Mouse (Mus musculus): ENCODE results near the gene Sdc4. TPM values are rescaled to one million over a fixed set of nuclear protein-coding genes. Genes with fewer than 3 reads are reported as not detected.

Sdc4 gene
- total and polyA plus RNA-seq, 3 experiments, result 14.7 to 26.0 (median 20.2) TPM

GRCm38 (mm10) chr2:164414167-164414566, 29.5 kb downstream of the Sdc4 start:
- Histone ChIP-seq H3K9ac (ENCODE audit: low read depth, low read length) (no peak overlapping the region), H3K27ac (no peak overlapping the region), H3K4me1 (ENCODE audit: control insufficient read depth, insufficient read depth, low read length) (no peaks in the 10 kb centered on the region), H3K27me3 (ENCODE audit: control insufficient read depth, insufficient read depth, low read length) (peaks cover 5% of the 10 kb centered on the region), H3K4me3 (no peak overlapping the region), H3K79me2 (replicated peaks; ENCODE audit: control insufficient read depth, insufficient read depth, low read length) (no peaks in the 10 kb centered on the region), H3K36me3 (ENCODE audit: control insufficient read depth, insufficient read depth, low read length) (no peaks in the 10 kb centered on the region)
- intact Hi-C loops (cut with DNase I), result no loop called here
- TF ChIP-seq EP300 (IDR thresholded peaks at IDR 0.05; ENCODE audit: insufficient read depth, low read depth, low read length), result no peak
- no peak for TF ChIP-seq POLR2A (IDR thresholded peaks at IDR 0.05; ENCODE audit: insufficient read depth, low read depth, low read length)
- no peak for TF ChIP-seq CTCF (IDR thresholded peaks at IDR 0.05)
- 20% methylated on average over 28 of the region's 28 CpGs for WGBS
- DNase-seq, result no peak

DNA sequence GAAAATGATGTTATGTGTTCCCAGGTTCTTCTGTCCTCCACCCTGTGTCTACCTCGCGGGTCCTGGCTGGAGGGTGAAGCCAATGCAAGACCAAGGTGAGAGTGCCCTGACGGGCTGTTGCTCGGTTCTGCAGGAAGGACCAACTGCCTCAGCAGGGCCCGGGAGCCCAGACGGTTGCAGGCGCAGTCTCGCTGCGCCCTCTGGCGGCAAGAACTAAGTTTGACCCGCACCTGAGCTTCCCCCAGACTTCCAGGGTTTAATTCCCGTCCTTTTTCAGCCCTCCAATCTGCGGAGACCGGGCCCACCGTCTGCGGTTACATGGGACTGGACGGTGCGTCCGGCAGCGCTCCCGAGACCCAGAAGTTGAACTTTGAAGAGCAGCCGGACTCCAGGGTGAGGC, 36.0 kb downstream of the Sdc4 start:
- DNase-seq, result peak; percentile 66 to 82
- no peaks in the 10 kb centered on the region for H3K79me2 ChIP-seq (replicated peaks; ENCODE audit: control insufficient read depth, insufficient read depth, low read length)
- 1% methylated on average over 22 of the region's 22 CpGs for WGBS
- intact Hi-C loops (cut with DNase I), result loop anchor here (1.0 to 10.0 kb wide), 2 partner anchors 273 to 304 kb away; no protein-coding TSS in a partner anchor
- peaks cover 2% of the 10 kb centered on the region; the same call in 1 of the 2 replicates for H3K4me1 ChIP-seq (ENCODE audit: control insufficient read depth, insufficient read depth, low read length)
- H3K36me3 ChIP-seq (ENCODE audit: control insufficient read depth, insufficient read depth, low read length), result no peaks in the 10 kb centered on the region
- no peak overlapping the region for H3K4me3 ChIP-seq
- H3K27ac ChIP-seq, result no peak overlapping the region
- no peak for TF ChIP-seq POLR2A (IDR thresholded peaks at IDR 0.05; ENCODE audit: insufficient read depth, low read depth, low read length)
- TF ChIP-seq EP300 (IDR thresholded peaks at IDR 0.05; ENCODE audit: insufficient read depth, low read depth, low read length), result 0 out of 2 replicates have a peak, but pooled peaks have one; percentile 18
- peak; percentile 97 for TF ChIP-seq CTCF (IDR thresholded peaks at IDR 0.05)
- no peak overlapping the region for H3K9ac ChIP-seq (ENCODE audit: low read depth, low read length)
- no peaks in the 10 kb centered on the region for H3K27me3 ChIP-seq (ENCODE audit: control insufficient read depth, insufficient read depth, low read length)

- no peak for DNase-seq
- TF ChIP-seq POLR2A (IDR thresholded peaks at IDR 0.05; ENCODE audit: insufficient read depth, low read depth, low read length) (no peak), CTCF (IDR thresholded peaks at IDR 0.05) (no peak), EP300 (IDR thresholded peaks at IDR 0.05; ENCODE audit: insufficient read depth, low read depth, low read length) (no peak)
- intact Hi-C loops (cut with DNase I), result loop anchor here (10.0 kb wide), 1 partner anchor 271 kb away; no protein-coding TSS in a partner anchor
- H3K27me3 ChIP-seq (ENCODE audit: control insufficient read depth, insufficient read depth, low read length), result peaks cover 6% of the 10 kb centered on the region
- WGBS, result 63% methylated on average over 5 of the region's 5 CpGs
- H3K36me3 ChIP-seq (ENCODE audit: control insufficient read depth, insufficient read depth, low read length), result no peaks in the 10 kb centered on the region
- H3K9ac ChIP-seq (ENCODE audit: low read depth, low read length), result no peak overlapping the region
- no peaks in the 10 kb centered on the region for H3K79me2 ChIP-seq (replicated peaks; ENCODE audit: control insufficient read depth, insufficient read depth, low read length)
- H3K27ac ChIP-seq, result no peak overlapping the region
- H3K4me3 ChIP-seq, result no peak overlapping the region
- H3K4me1 ChIP-seq (ENCODE audit: control insufficient read depth, insufficient read depth, low read length), result peaks cover 2% of the 10 kb centered on the region; the same call in 1 of the 2 replicates
Observed at GRCm38 (mm10) chr2:164405519-164405918, 38.2 kb downstream of the Sdc4 start.

DNA sequence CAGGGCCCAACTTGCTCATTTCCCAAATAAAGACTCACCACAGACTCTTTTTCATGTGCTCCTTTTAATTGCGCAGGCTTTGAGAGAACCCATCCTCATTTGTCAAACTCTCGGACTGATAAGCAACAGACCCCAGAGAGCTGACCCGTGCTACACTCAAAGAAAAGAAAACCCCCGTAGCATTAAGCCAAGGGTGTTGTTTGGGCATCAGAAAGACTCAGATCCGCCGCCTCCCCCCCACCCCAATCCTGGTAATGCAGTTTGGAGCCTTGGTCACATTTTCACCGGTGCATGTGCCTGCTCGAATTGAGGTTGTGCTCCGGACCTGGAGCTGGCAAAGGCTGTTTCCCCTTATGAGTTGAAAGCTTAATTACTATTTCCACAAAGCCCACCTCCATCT, 38.6 kb downstream of the Sdc4 start, which contains the start of gene Matn4:
Gene Matn4, minus strand, starts transcription at position 101 of the 400 bp plus-strand sequence.
- TF ChIP-seq POLR2A (IDR thresholded peaks at IDR 0.05; ENCODE audit: insufficient read depth, low read depth, low read length), result no peak
- no peak for TF ChIP-seq EP300 (IDR thresholded peaks at IDR 0.05; ENCODE audit: insufficient read depth, low read depth, low read length)
- no peak for TF ChIP-seq CTCF (IDR thresholded peaks at IDR 0.05)
- H3K79me2 ChIP-seq (replicated peaks; ENCODE audit: control insufficient read depth, insufficient read depth, low read length), result no peaks in the 10 kb centered on the region
- H3K4me3 ChIP-seq, result peak within 1 kb of the TSS; percentile 43
- intact Hi-C loops (cut with DNase I), result loop anchor here (10.0 kb wide), 1 partner anchor 270 kb away; no protein-coding TSS in a partner anchor
- peak within 1 kb of the TSS; percentile 33 for H3K9ac ChIP-seq (ENCODE audit: low read depth, low read length)
- peaks cover 2% of the 10 kb centered on the region; the same call in 1 of the 2 replicates for H3K4me1 ChIP-seq (ENCODE audit: control insufficient read depth, insufficient read depth, low read length)
- no peak for DNase-seq
- H3K27me3 ChIP-seq (ENCODE audit: control insufficient read depth, insufficient read depth, low read length), result peaks cover 8% of the 10 kb centered on the region
- WGBS, result 26% methylated on average over 9 of the region's 9 CpGs
- H3K36me3 ChIP-seq (ENCODE audit: control insufficient read depth, insufficient read depth, low read length), result no peaks in the 10 kb centered on the region
- H3K27ac ChIP-seq, result no peak within 1 kb of the TSS

GRCm38 (mm10) chr2:164404082-164404990, 39.4 kb downstream of the Sdc4 start:
- H3K9ac ChIP-seq (ENCODE audit: low read depth, low read length), result peak overlapping the region; percentile 33
- H3K4me1 ChIP-seq (ENCODE audit: control insufficient read depth, insufficient read depth, low read length), result peaks cover 2% of the 10 kb centered on the region; the same call in 1 of the 2 replicates
- intact Hi-C loops (cut with DNase I), result loop anchor here (10.0 kb wide), 1 partner anchor 270 kb away; no protein-coding TSS in a partner anchor
- 2% methylated on average over 45 of the region's 49 CpGs for WGBS
- peaks cover 8% of the 10 kb centered on the region for H3K27me3 ChIP-seq (ENCODE audit: control insufficient read depth, insufficient read depth, low read length)
- no peak for TF ChIP-seq EP300 (IDR thresholded peaks at IDR 0.05; ENCODE audit: insufficient read depth, low read depth, low read length)
- TF ChIP-seq POLR2A (IDR thresholded peaks at IDR 0.05; ENCODE audit: insufficient read depth, low read depth, low read length), result no peak
- TF ChIP-seq CTCF (IDR thresholded peaks at IDR 0.05), result no peak
- DNase-seq, result peak; percentile 70 to 71
- H3K27ac ChIP-seq, result no peak overlapping the region
- H3K36me3 ChIP-seq (ENCODE audit: control insufficient read depth, insufficient read depth, low read length), result no peaks in the 10 kb centered on the region
- H3K79me2 ChIP-seq (replicated peaks; ENCODE audit: control insufficient read depth, insufficient read depth, low read length), result no peaks in the 10 kb centered on the region
- H3K4me3 ChIP-seq, result peak overlapping the region; percentile 43

Measured in heart, adult 2 months (tissue).